Mouse (Mus musculus) stomach, postnatal 0 days (tissue): ENCODE data around the gene Tigar. TPM values are rescaled to one million over a fixed set of nuclear protein-coding genes. Genes with fewer than 3 reads are reported as not detected.

Source experiments
- ATAC-seq: fragments of 200-750 bp; cut with Nextera tagmentation; 2 replicates; pipeline ENCODE4 v1.8.0; 2017; ENCODE audit not compliant: low FRiP score, low TSS enrichment
- DNase-seq: peaks from one replicate; pipeline ENCODE4 v3.0.0-alpha.2; 2016; ENCODE audit warnings: low spot score
- H3K27ac ChIP-seq: fragments of 300-500 bp; sonication (generic); replicated peaks from 2 replicates; pipeline ENCODE4 v1.5.1; 2014; ENCODE audit warnings: mild to moderate bottlenecking, control low read depth
- H3K27me3 ChIP-seq: fragments of 300-500 bp; sonication (generic); 2 replicates; pipeline ENCODE4 v1.6.1; 2014; ENCODE audit warnings: low read length; ENCODE audit not compliant: control insufficient read depth, insufficient read depth
- H3K36me3 ChIP-seq: fragments of 300-500 bp; sonication (generic); 2 replicates; pipeline ENCODE4 v1.6.1; 2014; ENCODE audit warnings: low read length, mixed read lengths; ENCODE audit not compliant: control insufficient read depth, insufficient read depth
- H3K4me1 ChIP-seq: fragments of 300-500 bp; sonication (generic); replicated peaks from 2 replicates; pipeline ENCODE4 v1.6.1; 2014; ENCODE audit warnings: antibody characterized with exemption; ENCODE audit not compliant: control insufficient read depth, insufficient read depth
- H3K4me2 ChIP-seq: fragments of 300-500 bp; sonication (generic); replicated peaks from 2 replicates; pipeline ENCODE4 v1.6.1; 2014; ENCODE audit warnings: low read depth, mild to moderate bottlenecking, control low read depth, moderate library complexity
- H3K4me3 ChIP-seq: fragments of 300-500 bp; sonication (generic); 2 replicates; pipeline ENCODE4 v1.5.1; 2014; ENCODE audit warnings: low read depth, low read length, control low read depth
- H3K9ac ChIP-seq: fragments of 300-500 bp; sonication (generic); 2 replicates; pipeline ENCODE4 v1.6.1; 2014; ENCODE audit warnings: mild to moderate bottlenecking, low read length, control low read depth, mixed read lengths
- H3K9me3 ChIP-seq: fragments of 300-500 bp; sonication (generic); 2 replicates; pipeline ENCODE4 v1.6.1; 2016; ENCODE audit warnings: low read length; ENCODE audit not compliant: control insufficient read depth
- CTCF ChIP-seq: IDR thresholded peaks from 2 replicates; pipeline ENCODE4 v1.5.1; 2016; ENCODE audit warnings: antibody characterized with exemption, low read depth, mild to moderate bottlenecking, moderate library complexity
- EP300 ChIP-seq: optimal IDR thresholded peaks from 2 replicates; pipeline ENCODE3; 2016; ENCODE audit warnings: antibody characterized with exemption
- WGBS: fragments of 180-500 bp; shearing (Covaris S2); extraction: QIAGEN DNeasy Blood & Tissue Kit; methylation state at CpG from one replicate; pipeline ENCODE4 v1.1.7; 2014; 5-methylcytosine and 5-hydroxymethylcytosine counted together
- polyA plus RNA-seq: library from polyadenylated mRNA; unstranded; fragments of >200 nt; fragmentation: Nextera tagmentation; extraction: Ambion mirVana; gene quantifications from 2 replicates; pipeline ENCODE4 v1.2.1, GENCODE M21; 2015

Gene Tigar
- polyA plus RNA-seq, 1 experiment from 2014 or later = 4.1 TPM

DNA sequence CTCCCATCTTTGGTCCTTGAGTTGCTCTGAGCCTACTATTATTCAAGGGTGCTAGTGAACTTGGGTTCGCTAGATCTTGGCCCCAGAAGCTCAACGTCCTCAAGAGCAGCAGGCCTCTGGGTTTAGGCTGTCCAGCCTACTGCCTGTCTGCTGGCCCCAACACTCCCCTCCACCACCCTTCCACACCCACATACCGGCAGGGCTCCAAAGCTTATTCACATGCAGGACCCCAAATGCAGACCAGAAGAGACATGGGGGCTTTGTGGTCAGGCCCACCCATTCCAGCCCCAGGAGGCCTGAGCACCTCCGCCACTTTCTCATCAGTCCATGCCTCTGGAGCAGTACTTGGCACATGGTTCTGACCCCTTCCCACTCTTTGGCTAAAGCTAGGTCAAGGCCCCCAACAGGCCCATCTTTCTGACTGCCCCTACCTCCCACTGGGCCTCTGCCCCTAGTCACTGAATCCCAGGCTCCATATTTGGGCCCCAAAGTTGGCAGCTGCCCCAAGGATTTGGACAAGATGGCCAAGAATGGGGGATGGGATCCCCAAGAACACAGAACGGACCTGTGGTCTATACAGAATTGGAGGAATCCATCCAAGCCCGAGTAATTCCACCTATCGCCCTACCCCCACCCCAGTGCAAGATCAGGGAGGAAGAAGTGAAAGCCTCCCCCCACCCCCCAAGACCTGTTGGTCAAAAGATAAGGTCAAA lies 34.4 kb upstream of the Tigar start:
- Histone ChIP-seq H3K9ac (no peak overlapping the region), H3K27ac (no peak overlapping the region), H3K4me1 (0 out of 2 replicates have a peak, but pooled peaks cover 5% of the 10 kb centered on the region), H3K36me3 (peaks cover 18% of the 10 kb centered on the region), H3K4me2 (no peak overlapping the region), H3K9me3 (no peaks in the 10 kb centered on the region), H3K27me3 (no peaks in the 10 kb centered on the region), H3K4me3 (no peak overlapping the region)
- 71% methylated on average over 7 of the region's 7 CpGs for WGBS
- ATAC-seq = no peak
- no peak for DNase-seq
- no peak for TF ChIP-seq EP300
- no peak for TF ChIP-seq CTCF

DNA sequence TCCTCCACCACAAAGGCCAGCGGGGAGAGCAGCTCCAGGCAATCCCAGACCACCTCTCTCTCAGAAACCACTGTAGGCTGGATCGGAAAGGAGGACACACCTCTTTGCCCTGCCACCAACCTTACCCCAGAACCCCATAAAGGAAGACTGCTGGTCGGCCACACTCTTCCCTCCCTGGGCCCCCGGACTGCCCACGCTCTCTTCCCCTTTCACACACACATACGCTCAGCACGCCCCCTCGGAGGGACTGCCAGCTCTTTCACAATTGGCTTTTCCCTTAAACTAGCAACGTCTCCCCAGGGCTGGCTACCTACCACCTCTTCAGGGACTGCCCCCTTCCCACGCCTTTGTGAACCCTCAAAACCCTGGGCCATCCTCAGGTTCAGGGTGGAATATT lies 33.8 kb upstream of the Tigar start:
- DNase-seq = no peak
- H3K4me1 ChIP-seq = 0 out of 2 replicates have a peak, but pooled peaks cover 5% of the 10 kb centered on the region
- H3K4me2 ChIP-seq = no peak overlapping the region
- WGBS = 69% methylated on average over 10 of the region's 10 CpGs
- no peaks in the 10 kb centered on the region for H3K9me3 ChIP-seq
- peaks cover 18% of the 10 kb centered on the region for H3K36me3 ChIP-seq
- H3K4me3 ChIP-seq = no peak overlapping the region
- ATAC-seq = no peak
- TF ChIP-seq EP300 = no peak
- no peak for TF ChIP-seq CTCF
- no peak overlapping the region for H3K9ac ChIP-seq
- H3K27me3 ChIP-seq = no peaks in the 10 kb centered on the region
- no peak overlapping the region for H3K27ac ChIP-seq

DNA sequence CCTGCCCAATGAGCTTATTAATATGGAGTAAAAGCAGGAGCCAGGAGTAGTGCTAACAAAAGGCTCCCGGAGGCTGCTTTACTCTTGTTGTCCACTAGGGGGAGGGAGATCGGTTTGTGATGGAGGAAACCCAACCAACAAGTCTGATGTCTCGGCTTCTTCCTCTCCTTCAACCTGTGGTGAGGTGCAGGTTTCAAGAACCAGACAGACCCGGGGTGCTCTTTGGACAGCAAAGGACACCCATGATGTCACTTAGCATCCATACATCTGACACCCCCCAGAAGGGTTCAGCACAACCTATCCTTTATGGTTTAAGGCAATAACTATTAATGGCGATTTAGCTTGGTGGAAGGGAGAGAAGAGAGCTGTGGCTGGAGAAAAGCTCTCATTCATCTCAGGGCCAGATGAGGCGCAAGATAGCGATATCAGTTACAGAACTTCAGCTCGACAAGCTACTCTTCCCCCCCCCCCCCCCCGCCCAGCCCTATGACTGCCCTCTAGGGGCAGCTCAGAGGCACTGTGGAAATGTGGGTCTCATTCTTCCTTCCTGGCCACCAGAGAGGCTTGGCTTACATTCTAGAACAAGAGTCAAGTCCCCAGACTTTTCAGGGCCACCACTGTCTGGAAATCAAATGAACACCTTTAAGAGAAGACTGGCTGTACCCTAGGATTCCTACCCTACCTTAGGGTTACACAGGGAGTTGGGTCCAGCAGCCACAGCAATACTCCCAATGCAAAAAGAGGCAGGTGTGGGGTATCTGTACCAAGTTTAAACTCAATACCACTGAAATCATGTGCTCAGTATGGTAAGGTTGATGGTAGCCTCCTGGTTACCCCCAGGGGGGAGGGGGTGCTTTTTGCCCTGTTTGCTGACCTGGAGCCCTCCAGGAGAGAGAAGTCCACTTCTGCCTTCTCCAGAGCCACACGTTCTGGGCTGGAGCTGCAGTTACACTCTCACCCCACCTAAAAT lies 33.1 kb upstream of the Tigar start:
- H3K9ac ChIP-seq = no peak overlapping the region
- peaks cover 18% of the 10 kb centered on the region for H3K36me3 ChIP-seq
- peak; percentile 33 for ATAC-seq
- H3K27ac ChIP-seq = no peak overlapping the region
- H3K4me3 ChIP-seq = no peak overlapping the region
- 20% methylated on average over 9 of the region's 10 CpGs for WGBS
- peak; percentile 62 for DNase-seq
- no peaks in the 10 kb centered on the region for H3K9me3 ChIP-seq
- 0 out of 2 replicates have a peak, but pooled peaks cover 5% of the 10 kb centered on the region for H3K4me1 ChIP-seq
- H3K4me2 ChIP-seq = no peak overlapping the region
- no peaks in the 10 kb centered on the region for H3K27me3 ChIP-seq
- no peak for TF ChIP-seq EP300
- peak; percentile 83 for TF ChIP-seq CTCF

- Histone ChIP-seq H3K9me3 (no peaks in the 10 kb centered on the region), H3K4me3 (no peak overlapping the region), H3K27ac (no peak overlapping the region), H3K36me3 (peaks cover 22% of the 10 kb centered on the region), H3K9ac (no peak overlapping the region), H3K4me1 (0 out of 2 replicates have a peak, but pooled peaks cover 2% of the 10 kb centered on the region), H3K4me2 (no peak overlapping the region), H3K27me3 (no peaks in the 10 kb centered on the region)
- DNase-seq (no peak), ATAC-seq (no peak)
- 84% methylated on average over 11 of the region's 11 CpGs for WGBS
- TF ChIP-seq EP300 = no peak
- TF ChIP-seq CTCF = no peak
These were observed 29.6 kb upstream of the Tigar start for GRCm38 (mm10) chr6:127138962-127139361.

- Histone ChIP-seq H3K9ac (no peak overlapping the region), H3K4me2 (no peak overlapping the region), H3K9me3 (no peaks in the 10 kb centered on the region), H3K4me1 (no peaks in the 10 kb centered on the region), H3K4me3 (no peak overlapping the region), H3K27ac (no peak overlapping the region), H3K27me3 (no peaks in the 10 kb centered on the region), H3K36me3 (peaks cover 27% of the 10 kb centered on the region)
- 52% methylated on average over 15 of the region's 16 CpGs for WGBS
- TF ChIP-seq CTCF = no peak
- ATAC-seq (no peak), DNase-seq (no peak)
These were observed 24.3 kb upstream of the Tigar start for GRCm38 (mm10) chr6:127133433-127134245.
